Mouse (Mus musculus): ENCODE results near the gene Mtm1. TPM values are rescaled to one million over a fixed set of nuclear protein-coding genes. Genes with fewer than 3 reads are reported as not detected.
A peak's percentile ranks its signal among the peaks of the same experiment; 100 is the strongest.
"Not testable (repeated sequence)": the region's sequence is repeated elsewhere in the genome, so short reads cannot be mapped to it uniquely, and the experiment has no call there.

Mtm1 gene
- total RNA-seq, 4 experiments from 2014 or later = 11.7 to 13.9 (median 12.5) TPM

GRCm38 (mm10) chrX:71285473-71285872 lies 74.9 kb downstream of the Mtm1 start:
- no peak for DNase-seq (ENCODE audit: low spot score in 2 of 2)

DNA sequence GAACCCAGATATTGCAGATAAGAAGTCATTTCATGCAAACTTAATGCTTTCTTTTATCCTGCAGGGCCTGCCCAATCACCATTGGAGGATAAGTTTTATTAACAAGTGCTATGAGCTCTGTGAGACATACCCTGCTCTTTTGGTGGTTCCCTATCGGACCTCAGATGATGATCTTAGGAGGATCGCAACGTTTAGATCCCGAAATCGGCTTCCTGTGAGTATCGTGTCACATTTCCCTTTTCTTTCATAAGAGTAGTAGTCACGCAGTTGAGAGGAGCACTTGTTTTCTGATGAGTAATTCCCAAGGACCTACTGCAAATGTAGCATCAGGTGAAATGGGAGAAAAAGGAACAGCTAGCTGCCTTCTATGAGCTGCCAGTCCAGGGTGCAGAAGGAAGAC lies 76.5 kb downstream of the Mtm1 start:
- no peak for DNase-seq (ENCODE audit: low spot score in 2 of 2)

- DNase-seq (ENCODE audit: low spot score in 2 of 2) = no peak
These were observed 83.6 kb downstream of the Mtm1 start for GRCm38 (mm10) chrX:71294191-71294590.

GRCm38 (mm10) chrX:71296005-71296404 lies 85.4 kb downstream of the Mtm1 start:
- no peak for DNase-seq (ENCODE audit: low spot score in 2 of 2)

- no peak for DNase-seq (ENCODE audit: low spot score in 2 of 2)
These were observed 91.6 kb downstream of the Mtm1 start for GRCm38 (mm10) chrX:71302148-71302547.

DNA sequence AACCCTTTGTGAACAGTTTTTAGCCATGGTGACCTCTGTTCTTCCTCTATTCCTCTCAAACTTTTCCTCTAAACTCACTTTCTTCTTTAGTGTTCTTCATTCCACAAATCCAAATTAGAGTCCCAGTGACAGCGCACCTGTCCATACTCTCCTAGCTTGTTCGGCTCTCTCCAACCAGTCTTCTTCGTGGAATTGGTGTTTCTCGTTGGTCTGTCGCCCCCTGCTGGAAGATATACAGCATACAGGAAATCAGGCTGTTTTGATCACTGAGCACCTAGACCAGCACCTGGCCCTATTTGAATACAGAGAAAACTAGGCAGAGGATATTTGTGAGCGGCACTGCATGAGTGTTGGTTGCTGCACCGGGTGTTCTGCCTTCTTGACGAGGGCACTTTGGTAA lies 100.7 kb downstream of the Mtm1 start:
- no peak for DNase-seq (ENCODE audit: low spot score in 2 of 2)

DNA sequence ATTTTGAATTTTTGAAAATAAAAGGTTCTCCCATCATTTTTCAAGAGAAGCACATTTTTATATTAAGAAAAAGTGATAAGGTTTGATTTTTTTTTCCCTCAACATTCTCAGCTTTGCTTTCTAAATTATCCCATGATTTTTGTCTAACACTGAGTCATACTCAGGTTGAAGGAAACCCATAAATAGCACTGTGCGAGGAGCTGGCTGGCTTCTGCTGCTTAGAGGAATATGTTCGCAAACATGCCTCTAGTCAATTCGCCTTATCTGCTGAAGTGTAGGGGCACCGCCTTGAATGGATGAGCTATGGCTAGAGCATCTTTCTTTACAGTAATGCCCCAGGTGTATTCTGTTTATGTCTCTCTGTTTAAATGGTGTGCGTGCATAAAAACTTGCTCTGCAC lies 103.8 kb downstream of the Mtm1 start:
- no peak for DNase-seq (ENCODE audit: low spot score in 2 of 2)

- no peak for DNase-seq (ENCODE audit: low spot score in 2 of 2)
These were observed 141.5 kb downstream of the Mtm1 start for GRCm38 (mm10) chrX:71352033-71352432.

DNA sequence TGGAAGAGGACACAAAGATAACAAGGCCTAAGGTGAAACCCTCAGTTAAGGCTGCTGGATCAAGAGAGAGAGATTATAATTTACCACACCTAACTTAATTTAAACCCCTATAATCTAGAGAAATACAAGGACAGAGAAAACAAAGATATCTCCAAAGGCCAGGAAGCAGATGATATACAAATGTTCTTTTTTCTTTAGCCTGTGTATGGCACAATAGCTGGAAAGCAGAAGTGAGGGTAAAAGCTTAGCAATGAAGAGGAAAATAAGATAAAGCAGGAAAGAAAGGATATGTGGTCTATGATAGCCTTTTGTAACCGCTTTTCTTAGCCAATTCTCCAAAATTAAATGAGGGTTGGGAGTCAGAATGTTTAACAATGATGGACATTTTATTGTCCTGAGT lies 144.8 kb downstream of the Mtm1 start:
- no peak for DNase-seq (ENCODE audit: low spot score in 2 of 2)

- DNase-seq (ENCODE audit: low spot score in 2 of 2) = not testable (repeated sequence)
These were observed 151.2 kb downstream of the Mtm1 start for GRCm38 (mm10) chrX:71361793-71362192.

DNA sequence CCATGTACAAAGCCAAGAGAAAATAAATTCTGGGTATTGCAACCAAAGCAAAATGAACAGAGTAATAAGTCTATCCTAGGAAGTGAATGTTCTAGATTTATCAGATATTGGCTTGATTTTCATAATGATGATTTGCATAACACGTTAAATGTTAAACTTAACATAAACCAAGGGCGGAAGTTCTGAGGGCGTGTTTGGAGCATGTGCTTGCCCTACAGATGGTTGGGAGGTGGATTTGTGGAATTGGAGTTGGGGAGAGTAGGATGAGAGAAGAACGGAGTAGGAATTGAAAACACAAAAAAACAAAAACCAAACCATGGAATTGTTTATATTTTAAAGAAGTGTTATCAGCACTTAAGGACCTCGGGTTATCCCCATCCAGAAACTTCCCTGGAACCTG lies 153.5 kb downstream of the Mtm1 start:
- no peak for DNase-seq (ENCODE audit: low spot score in 2 of 2)

- peak; percentile 59 to 76 for DNase-seq (ENCODE audit: low spot score in 2 of 2)
These were observed 154.0 kb downstream of the Mtm1 start, which contains the start of gene Mtmr1 for GRCm38 (mm10) chrX:71364554-71364991. TSS of gene Mtmr1 (plus strand) at chrX:71364760.

DNA sequence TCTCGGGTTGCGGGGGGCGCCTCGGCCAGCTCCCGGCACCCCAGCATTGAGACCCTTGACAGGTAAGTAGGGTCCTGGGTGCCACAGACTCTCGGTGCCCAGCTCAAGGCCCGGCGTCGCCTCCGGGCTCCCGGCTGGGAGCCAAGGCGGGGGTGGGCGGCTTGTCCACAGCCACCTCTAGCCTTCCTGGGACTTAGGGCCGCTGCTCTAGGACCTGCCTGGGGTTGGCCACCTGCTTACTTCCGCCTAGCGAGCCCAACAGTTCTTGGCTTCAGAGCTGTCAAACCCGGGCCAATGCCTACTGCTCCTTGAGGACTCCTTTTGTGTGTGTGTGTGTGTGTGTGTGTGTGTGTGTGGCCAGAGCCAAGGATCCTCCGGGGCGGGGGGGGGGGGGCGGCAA lies 154.4 kb downstream of the Mtm1 start:
- peak in 1 of 2 experiments; percentile 3 for DNase-seq (ENCODE audit: low spot score in 2 of 2)

Other genes starting within 250 kb of the Mtm1 start
- 1 to 10 TPM; 1.3 to 2.1 (median 1.6) TPM for gene Mamld1, start 160.5 kb upstream of the Mtm1 start, total RNA-seq (2022)
- 10 to 100 TPM; 36.7 to 44.8 (median 40.1) TPM for gene Mtmr1, start 154.0 kb downstream of the Mtm1 start, total RNA-seq (2022)

Data from gastrocnemius, adult 8-10 months (tissue).